Mouse (Mus musculus): Measurements from ENCODE around the gene Gabbr1. TPM values are rescaled to one million over a fixed set of nuclear protein-coding genes. Genes with fewer than 3 reads are reported as not detected.

Gabbr1 gene
- polyA plus RNA-seq (2015; fragmentation: Nextera tagmentation; extraction: Ambion mirVana): 3.8 and 4.6 TPM in 2 replicates

GRCm38 (mm10) chr17:37045611-37046311 lies at the start of gene Gabbr1:
TSS of gene Gabbr1 (plus strand) at chr17:37045966.

GRCm38 (mm10) chr17:37000863-37001262 lies 44.9 kb upstream of the Gabbr1 start, which contains the start of gene Zfp57:
TSS of gene Zfp57 (plus strand) at chr17:37001163.

GRCm38 (mm10) chr17:37022628-37023576 lies 22.9 kb upstream of the Gabbr1 start, which contains the start of gene Mog:
TSS of gene Mog (minus strand) at chr17:37023398.

GRCm38 (mm10) chr17:37088399-37088798 lies 42.6 kb downstream of the Gabbr1 start, which contains the start of gene Olfr90:
TSS of gene Olfr90 (minus strand) at chr17:37088499.

GRCm38 (mm10) chr17:37098178-37098577 lies 52.4 kb downstream of the Gabbr1 start, which contains the start of gene Olfr91:
TSS of gene Olfr91 (minus strand) at chr17:37098278.

GRCm38 (mm10) chr17:37119988-37120387 lies 74.2 kb downstream of the Gabbr1 start, which contains the start of gene Olfr92:
TSS of gene Olfr92 (minus strand) at chr17:37120088.

Other genes starting within 250 kb of the Gabbr1 start
- not detected in 2 replicates for gene H2-M10.6, start 233.8 kb upstream of the Gabbr1 start, polyA plus RNA-seq (2015; fragmentation: Nextera tagmentation; extraction: Ambion mirVana)
- 19.3 and 19.5 TPM in 2 replicates for gene Trim26, start 208.8 kb upstream of the Gabbr1 start, polyA plus RNA-seq (2015; fragmentation: Nextera tagmentation; extraction: Ambion mirVana)
- gene Trim15, start 178.8 kb upstream of the Gabbr1 start, polyA plus RNA-seq (2015; fragmentation: Nextera tagmentation; extraction: Ambion mirVana): 0.07 TPM in 1 of 2 replicates, not detected in the other
- 0.22 and 0.37 TPM in 2 replicates for gene Trim10, start 176.4 kb upstream of the Gabbr1 start, polyA plus RNA-seq (2015; fragmentation: Nextera tagmentation; extraction: Ambion mirVana)
- gene Trim40, start 155.8 kb upstream of the Gabbr1 start, polyA plus RNA-seq (2015; fragmentation: Nextera tagmentation; extraction: Ambion mirVana): not detected in 2 replicates
- gene Trim31, start 147.8 kb upstream of the Gabbr1 start, polyA plus RNA-seq (2015; fragmentation: Nextera tagmentation; extraction: Ambion mirVana): not detected in 2 replicates
- gene Rnf39, start 103.0 kb upstream of the Gabbr1 start, polyA plus RNA-seq (2015; fragmentation: Nextera tagmentation; extraction: Ambion mirVana): 0.73 and 1.4 TPM in 2 replicates
- 77.5 and 78.4 TPM in 2 replicates for gene Ppp1r11, start 94.2 kb upstream of the Gabbr1 start, polyA plus RNA-seq (2015; fragmentation: Nextera tagmentation; extraction: Ambion mirVana)
- gene Znrd1, start 87.4 kb upstream of the Gabbr1 start, polyA plus RNA-seq (2015; fragmentation: Nextera tagmentation; extraction: Ambion mirVana): 37.6 and 40.9 TPM in 2 replicates
- 7.9 and 10.3 TPM in 2 replicates for gene Znrd1as, start 87.4 kb upstream of the Gabbr1 start, polyA plus RNA-seq (2015; fragmentation: Nextera tagmentation; extraction: Ambion mirVana)
- gene 2410137M14Rik, start 64.7 kb upstream of the Gabbr1 start, polyA plus RNA-seq (2015; fragmentation: Nextera tagmentation; extraction: Ambion mirVana): not detected in 2 replicates
- 0.15 TPM in 2 replicates for gene H2-M5, start 56.4 kb upstream of the Gabbr1 start, polyA plus RNA-seq (2015; fragmentation: Nextera tagmentation; extraction: Ambion mirVana)
- gene Zfp57, start 44.8 kb upstream of the Gabbr1 start, polyA plus RNA-seq (2015; fragmentation: Nextera tagmentation; extraction: Ambion mirVana): 9.7 and 11.0 TPM in 2 replicates
- not detected in 2 replicates for gene Mog, start 22.6 kb upstream of the Gabbr1 start, polyA plus RNA-seq (2015; fragmentation: Nextera tagmentation; extraction: Ambion mirVana)
- not detected in 2 replicates for gene Olfr90, start 42.5 kb downstream of the Gabbr1 start, polyA plus RNA-seq (2015; fragmentation: Nextera tagmentation; extraction: Ambion mirVana)
- gene Olfr91, start 52.3 kb downstream of the Gabbr1 start, polyA plus RNA-seq (2015; fragmentation: Nextera tagmentation; extraction: Ambion mirVana): not detected in 2 replicates
- gene Olfr92, start 74.1 kb downstream of the Gabbr1 start, polyA plus RNA-seq (2015; fragmentation: Nextera tagmentation; extraction: Ambion mirVana): not detected in 2 replicates
- not detected in 2 replicates for gene Olfr93, start 115.5 kb downstream of the Gabbr1 start, polyA plus RNA-seq (2015; fragmentation: Nextera tagmentation; extraction: Ambion mirVana)
- 0.61 TPM in 1 of 2 replicates, not detected in the other for gene Ubd, start 147.9 kb downstream of the Gabbr1 start, polyA plus RNA-seq (2015; fragmentation: Nextera tagmentation; extraction: Ambion mirVana)
- gene Olfr94, start 155.0 kb downstream of the Gabbr1 start, polyA plus RNA-seq (2015; fragmentation: Nextera tagmentation; extraction: Ambion mirVana): not detected in 2 replicates
- gene Olfr95, start 167.2 kb downstream of the Gabbr1 start, polyA plus RNA-seq (2015; fragmentation: Nextera tagmentation; extraction: Ambion mirVana): not detected in 2 replicates
- not detected in 2 replicates for gene Olfr96, start 174.2 kb downstream of the Gabbr1 start, polyA plus RNA-seq (2015; fragmentation: Nextera tagmentation; extraction: Ambion mirVana)
- gene Olfr97, start 191.4 kb downstream of the Gabbr1 start, polyA plus RNA-seq (2015; fragmentation: Nextera tagmentation; extraction: Ambion mirVana): not detected in 2 replicates
- gene Olfr98, start 217.8 kb downstream of the Gabbr1 start, polyA plus RNA-seq (2015; fragmentation: Nextera tagmentation; extraction: Ambion mirVana): not detected in 2 replicates
- 2.7 and 3.8 TPM in 2 replicates for gene H2-M3, start 224.3 kb downstream of the Gabbr1 start, polyA plus RNA-seq (2015; fragmentation: Nextera tagmentation; extraction: Ambion mirVana)
- not detected in 2 replicates for gene Olfr99, start 237.5 kb downstream of the Gabbr1 start, polyA plus RNA-seq (2015; fragmentation: Nextera tagmentation; extraction: Ambion mirVana)

All from skeletal muscle tissue, postnatal 0 days (tissue).